Mouse (Mus musculus): ENCODE results near the gene Fam71f2.

DNA sequence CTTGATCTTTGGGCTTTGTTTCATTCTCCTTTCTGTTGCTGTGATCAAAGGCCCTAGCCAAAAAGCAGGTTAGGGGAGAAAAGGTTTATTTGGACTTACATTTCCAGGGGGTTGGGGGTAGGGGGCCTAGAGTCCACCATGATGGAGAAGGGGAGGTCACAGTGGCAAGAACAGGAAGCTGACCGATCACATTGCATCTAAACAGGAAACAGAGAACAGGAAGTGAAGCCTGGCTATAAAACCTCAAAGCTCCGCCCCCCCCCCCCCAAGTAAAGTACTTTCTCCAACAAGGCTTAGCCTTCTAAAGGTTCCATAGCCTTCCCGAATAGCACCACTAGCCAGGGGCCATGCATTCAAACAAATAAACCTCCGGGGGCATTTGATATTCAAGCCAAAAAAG lies 43.3 kb downstream of the Fam71f2 start:
- TF ChIP-seq CTCF (IDR thresholded peaks at IDR 0.05; ENCODE audit: low read depth, low read length) (no peak), POLR2A (IDR thresholded peaks at IDR 0.05; ENCODE audit: borderline replicate concordance, low read depth, low read length) (no peak)
